ENCODE assay signal across 7 mouse cellular contexts in genomic region chr5:117094431-117094830, GRCm38 (mm10). TPM values are rescaled to one million over a fixed set of nuclear protein-coding genes. Genes with fewer than 3 reads are reported as not detected.
A peak's percentile ranks its signal among the peaks of the same experiment; 100 is the strongest.
DNase-seq lines count a peak whose midpoint lies in the region; ATAC-seq and TF ChIP-seq lines count a peak whose summit lies in the region.

No protein-coding gene starts in this region.

- no peak overlapping the region for H3K27ac ChIP-seq in limb, embryonic 11.5 days (replicated peaks; ENCODE audit: low read depth, low read length)
- H3K27ac ChIP-seq in limb, embryonic 10.5 days: no peak overlapping the region
- H3K27ac ChIP-seq in heart, embryonic 15.5 days: no peak overlapping the region
- H3K27ac ChIP-seq in liver, postnatal 0 days (ENCODE audit: low read depth): no peak overlapping the region

- ATAC-seq in limb, embryonic 11.5 days (ENCODE audit: insufficient number of reproducible peaks, low FRiP score, low TSS enrichment, low read depth): no peak
- ATAC-seq in heart, embryonic 15.5 days (replicated peaks; ENCODE audit: insufficient number of reproducible peaks, insufficient read depth, low FRiP score, low read depth): 0 out of 2 replicates have a peak, but pooled peaks have one; percentile 23
- peak; percentile 33; the same call in 1 of the 2 replicates for ATAC-seq in liver, postnatal 0 days
- no peak for ATAC-seq in erythroid progenitor cell, adult 5-6 weeks (replicated peaks; ENCODE audit: low FRiP score, poor library complexity, severe bottlenecking)

- peak; percentile 46 for DNase-seq in limb, embryonic 11.5 days (ENCODE audit: low spot score)
- DNase-seq in limb, embryonic 10.5 days (ENCODE audit: low spot score): no peak
- peak; percentile 83 for DNase-seq in Muller cell, postnatal 12 days (ENCODE audit: inconsistent ontology term)
- DNase-seq in cerebellum, adult 9-10 months: peak; percentile 64
- peak; percentile 39 for DNase-seq in liver, postnatal 0 days

- TF ChIP-seq EP300 in liver, postnatal 0 days (IDR thresholded peaks at IDR 0.05; ENCODE audit: low read depth): no peak

- WGBS in limb, embryonic 11.5 days: 37% methylated on average over 7 of the region's 7 CpGs
- WGBS in limb, embryonic 10.5 days: 51% methylated on average over 7 of the region's 7 CpGs
- 19% methylated on average over 7 of the region's 7 CpGs for WGBS in heart, embryonic 15.5 days
- 54% methylated on average over 7 of the region's 7 CpGs for WGBS in liver, postnatal 0 days (ENCODE audit: insufficient replicate concordance)

- no peak overlapping the region for H3K9ac ChIP-seq in limb, embryonic 11.5 days (ENCODE audit: low read length)
- H3K9ac ChIP-seq in heart, embryonic 15.5 days: no peak overlapping the region
- no peak overlapping the region for H3K9ac ChIP-seq in liver, postnatal 0 days (replicated peaks)

- peaks cover 20% of the 10 kb centered on the region; the same call in 1 of the 2 replicates for H3K36me3 ChIP-seq in limb, embryonic 11.5 days (ENCODE audit: control insufficient read depth, insufficient read depth, low read length)
- H3K36me3 ChIP-seq in limb, embryonic 10.5 days: peaks cover 84% of the 10 kb centered on the region
- peaks cover 46% of the 10 kb centered on the region for H3K36me3 ChIP-seq in heart, embryonic 15.5 days
- H3K36me3 ChIP-seq in liver, postnatal 0 days (replicated peaks; ENCODE audit: insufficient read depth, low read length): peaks cover 47% of the 10 kb centered on the region

- H3K4me2 ChIP-seq in limb, embryonic 11.5 days (ENCODE audit: low read depth, severe bottlenecking): no peak overlapping the region
- H3K4me2 ChIP-seq in heart, embryonic 15.5 days: no peak overlapping the region
- no peak overlapping the region for H3K4me2 ChIP-seq in liver, postnatal 0 days (ENCODE audit: low read depth, low read length)

- no peaks in the 10 kb centered on the region for H3K27me3 ChIP-seq in limb, embryonic 11.5 days (ENCODE audit: control insufficient read depth, insufficient read depth, low read length)
- H3K27me3 ChIP-seq in limb, embryonic 10.5 days (ENCODE audit: low read depth, poor library complexity, severe bottlenecking): no peaks in the 10 kb centered on the region
- no peaks in the 10 kb centered on the region for H3K27me3 ChIP-seq in heart, embryonic 15.5 days
- no peaks in the 10 kb centered on the region for H3K27me3 ChIP-seq in liver, postnatal 0 days (ENCODE audit: insufficient read depth, low read length)

- TF ChIP-seq CTCF in liver, postnatal 0 days (IDR thresholded peaks at IDR 0.05; ENCODE audit: low read depth): peak; percentile 67

- no peaks in the 10 kb centered on the region for H3K9me3 ChIP-seq in limb, embryonic 11.5 days (ENCODE audit: control insufficient read depth, low read length)
- no peaks in the 10 kb centered on the region for H3K9me3 ChIP-seq in limb, embryonic 10.5 days (replicated peaks)
- H3K9me3 ChIP-seq in heart, embryonic 15.5 days (replicated peaks): no peaks in the 10 kb centered on the region
- H3K9me3 ChIP-seq in liver, postnatal 0 days (ENCODE audit: low read length): no peaks in the 10 kb centered on the region

- no peaks in the 10 kb centered on the region for H3K4me1 ChIP-seq in limb, embryonic 11.5 days (ENCODE audit: control insufficient read depth, insufficient read depth, low read length)
- peaks cover 4% of the 10 kb centered on the region; the same call in 1 of the 2 replicates for H3K4me1 ChIP-seq in limb, embryonic 10.5 days
- H3K4me1 ChIP-seq in heart, embryonic 15.5 days (replicated peaks): peaks cover 9% of the 10 kb centered on the region
- H3K4me1 ChIP-seq in liver, postnatal 0 days (ENCODE audit: insufficient read depth): peaks cover 2% of the 10 kb centered on the region; the same call in 1 of the 2 replicates

- H3K4me3 ChIP-seq in limb, embryonic 11.5 days (ENCODE audit: low read depth, low read length): no peak overlapping the region
- H3K4me3 ChIP-seq in limb, embryonic 10.5 days: no peak overlapping the region
- no peak overlapping the region for H3K4me3 ChIP-seq in heart, embryonic 15.5 days
- H3K4me3 ChIP-seq in liver, postnatal 0 days (ENCODE audit: low read depth, low read length): no peak overlapping the region

RNA-seq across cellular contexts. Expression of gene Suds3, which starts 21.5 kb away (rescaled TPM):
- polyA plus RNA-seq in limb, embryonic 11.5 days (2014; fragmentation: Nextera tagmentation; extraction: Ambion mirVana): 50.2 and 54.0 TPM in 2 replicates
- polyA plus RNA-seq in limb, embryonic 10.5 days (2016; fragmentation: Nextera tagmentation; extraction: Ambion mirVana): 76.9 and 80.9 TPM in 2 replicates
- 53.5 and 58.9 TPM in 2 replicates for polyA plus RNA-seq in heart, embryonic 15.5 days (2015; fragmentation: Nextera tagmentation; extraction: Ambion mirVana)
- 30.5 and 33.4 TPM in 2 replicates for polyA plus RNA-seq in liver, postnatal 0 days (2015; fragmentation: Nextera tagmentation; extraction: Ambion mirVana)
- total RNA-seq in erythroid progenitor cell, adult 5-6 weeks (2015; ENCODE audit: low replicate concordance): 23.5 and 31.7 TPM in 2 replicates
- total RNA-seq in erythroid progenitor cell, adult 5-6 weeks (2017; ENCODE audit: low replicate concordance): 62.6 and 70.5 TPM in 2 replicates

RNA-seq across cellular contexts. Expression of gene Taok3, which starts 25.5 kb away (rescaled TPM):
- 6.0 and 6.1 TPM in 2 replicates for polyA plus RNA-seq in limb, embryonic 11.5 days (2014; fragmentation: Nextera tagmentation; extraction: Ambion mirVana)
- polyA plus RNA-seq in limb, embryonic 10.5 days (2016; fragmentation: Nextera tagmentation; extraction: Ambion mirVana): 5.5 and 6.2 TPM in 2 replicates
- polyA plus RNA-seq in heart, embryonic 15.5 days (2015; fragmentation: Nextera tagmentation; extraction: Ambion mirVana): 10.2 and 13.9 TPM in 2 replicates
- 40.5 and 41.9 TPM in 2 replicates for polyA plus RNA-seq in liver, postnatal 0 days (2015; fragmentation: Nextera tagmentation; extraction: Ambion mirVana)
- 53.7 and 55.1 TPM in 2 replicates for total RNA-seq in erythroid progenitor cell, adult 5-6 weeks (2015; ENCODE audit: low replicate concordance)
- 48.5 and 60.2 TPM in 2 replicates for total RNA-seq in erythroid progenitor cell, adult 5-6 weeks (2017; ENCODE audit: low replicate concordance)

Comparison
In these comparisons a context has a peak if more than half of its experiments do, and no peak if none do; other contexts are left out.
1. ATAC-seq: peak in heart, embryonic 15.5 days (single experiment) and liver, postnatal 0 days (single experiment); none in limb, embryonic 11.5 days (single experiment) and erythroid progenitor cell, adult 5-6 weeks (single experiment).